In genomic region chr8:117159031-117159430, GRCm38 (mm10) we compare ENCODE assay signal across 8 mouse cellular contexts. TPM values are rescaled to one million over a fixed set of nuclear protein-coding genes. Genes with fewer than 3 reads are reported as not detected.
A peak's percentile ranks its signal among the peaks of the same experiment; 100 is the strongest.
DNase-seq lines count a peak whose midpoint lies in the region; ATAC-seq and TF ChIP-seq lines count a peak whose summit lies in the region.

No protein-coding gene starts in this region.

- peaks cover 26% of the 10 kb centered on the region; the same call in 1 of the 2 replicates for H3K79me2 ChIP-seq in liver, adult 2 months (ENCODE audit: control insufficient read depth, insufficient read depth, low read length)

- no peak for ATAC-seq in forebrain, embryonic 11.5 days (replicated peaks; ENCODE audit: low FRiP score)
- ATAC-seq in limb, embryonic 11.5 days (ENCODE audit: insufficient number of reproducible peaks, low FRiP score, low TSS enrichment, low read depth), result no peak

- no peaks in the 10 kb centered on the region for H3K9me3 ChIP-seq in forebrain, embryonic 11.5 days (ENCODE audit: control insufficient read depth, low read length)
- no peaks in the 10 kb centered on the region for H3K9me3 ChIP-seq in limb, embryonic 11.5 days (ENCODE audit: control insufficient read depth, low read length)

- TF ChIP-seq POLR2A in liver, adult 2 months (IDR thresholded peaks at IDR 0.05; ENCODE audit: extremely low read depth, insufficient read depth, low read length), result no peak
- TF ChIP-seq POLR2A in small intestine, adult 2 months (IDR thresholded peaks at IDR 0.05; ENCODE audit: low read depth, low read length), result no peak

- H3K4me1 ChIP-seq in liver, adult 2 months (ENCODE audit: control insufficient read depth, insufficient read depth, low read length), result peaks cover 11% of the 10 kb centered on the region
- H3K4me1 ChIP-seq in forebrain, embryonic 11.5 days (replicated peaks; ENCODE audit: control insufficient read depth, insufficient read depth, low read length), result peaks cover 11% of the 10 kb centered on the region
- peaks cover 2% of the 10 kb centered on the region; the same call in 1 of the 2 replicates for H3K4me1 ChIP-seq in limb, embryonic 11.5 days (ENCODE audit: control insufficient read depth, insufficient read depth, low read length)
- H3K4me1 ChIP-seq in small intestine, adult 2 months (ENCODE audit: control insufficient read depth, insufficient read depth, insufficient read length, low read length), result peaks cover 17% of the 10 kb centered on the region; the same call in 1 of the 2 replicates

- peak overlapping the region; percentile 88 for H3K4me2 ChIP-seq in forebrain, embryonic 11.5 days (ENCODE audit: low read depth, low read length, severe bottlenecking)
- peak overlapping the region; percentile 78 for H3K4me2 ChIP-seq in limb, embryonic 11.5 days (ENCODE audit: low read depth, severe bottlenecking)

- DNase-seq in liver, adult 2 months (ENCODE audit: extremely low read depth, low read depth, low spot score), result peak; percentile 80
- DNase-seq in liver, result no peak
- DNase-seq in forebrain, embryonic 11.5 days (ENCODE audit: low spot score), result no peak
- DNase-seq in limb, embryonic 11.5 days (ENCODE audit: low spot score), result no peak
- DNase-seq in spleen, adult 12 weeks (ENCODE audit: low spot score), result no peak
- no peak for DNase-seq in cerebellum, adult 11-12 months
- DNase-seq in urinary bladder, adult 2 months (ENCODE audit: low spot score), result no peak

- no peak overlapping the region for H3K9ac ChIP-seq in liver, adult 2 months (ENCODE audit: low read depth, low read length)
- no peak overlapping the region; the same call in 1 of the 2 replicates for H3K9ac ChIP-seq in forebrain, embryonic 11.5 days (ENCODE audit: low read length)
- no peak overlapping the region for H3K9ac ChIP-seq in limb, embryonic 11.5 days (ENCODE audit: low read length)

- WGBS in liver, adult 2 months, result 17% methylated on average over 5 of the region's 5 CpGs
- WGBS in forebrain, embryonic 11.5 days, result 74% methylated on average over 5 of the region's 5 CpGs
- 63% methylated on average over 5 of the region's 5 CpGs for WGBS in limb, embryonic 11.5 days
- 17% methylated on average over 5 of the region's 5 CpGs for WGBS in small intestine, adult 2 months

- H3K27me3 ChIP-seq in liver, adult 2 months (ENCODE audit: control insufficient read depth, insufficient read depth, low read length), result no peaks in the 10 kb centered on the region
- no peaks in the 10 kb centered on the region for H3K27me3 ChIP-seq in forebrain, embryonic 11.5 days (ENCODE audit: control insufficient read depth, insufficient read depth, low read length)
- H3K27me3 ChIP-seq in limb, embryonic 11.5 days (ENCODE audit: control insufficient read depth, insufficient read depth, low read length), result no peaks in the 10 kb centered on the region
- no peaks in the 10 kb centered on the region for H3K27me3 ChIP-seq in small intestine, adult 2 months (ENCODE audit: control insufficient read depth, insufficient read depth, low read length)

- no peak overlapping the region for H3K27ac ChIP-seq in liver, adult 2 months (replicated peaks; ENCODE audit: insufficient read depth, low read depth, low read length)
- H3K27ac ChIP-seq in forebrain, embryonic 11.5 days (ENCODE audit: low read depth, low read length), result no peak overlapping the region
- no peak overlapping the region for H3K27ac ChIP-seq in limb, embryonic 11.5 days (replicated peaks; ENCODE audit: low read depth, low read length)
- peak overlapping the region; percentile 91; the same call in 1 of the 2 replicates for H3K27ac ChIP-seq in small intestine, adult 2 months (ENCODE audit: insufficient read depth, low read depth, low read length)

- no peak overlapping the region for H3K4me3 ChIP-seq in liver, adult 2 months (ENCODE audit: insufficient read depth, low read depth, low read length)
- peak overlapping the region; percentile 83 for H3K4me3 ChIP-seq in forebrain, embryonic 11.5 days (ENCODE audit: low read depth, low read length)
- peak overlapping the region; percentile 77 for H3K4me3 ChIP-seq in limb, embryonic 11.5 days (ENCODE audit: low read depth, low read length)
- H3K4me3 ChIP-seq in small intestine, adult 2 months (ENCODE audit: low read depth, low read length), result no peak overlapping the region

- no peak for TF ChIP-seq CTCF in liver, adult 2 months (IDR thresholded peaks at IDR 0.05; ENCODE audit: low read depth, low read length)
- TF ChIP-seq CTCF in small intestine, adult 2 months (IDR thresholded peaks at IDR 0.05; ENCODE audit: extremely low read depth, insufficient read length, insufficient replicate concordance, low read depth, low read length), result no peak

- H3K36me3 ChIP-seq in liver, adult 2 months (ENCODE audit: control insufficient read depth, insufficient read depth, low read length), result no peaks in the 10 kb centered on the region
- H3K36me3 ChIP-seq in forebrain, embryonic 11.5 days (ENCODE audit: control insufficient read depth, insufficient read depth, low read length), result no peaks in the 10 kb centered on the region
- H3K36me3 ChIP-seq in limb, embryonic 11.5 days (ENCODE audit: control insufficient read depth, insufficient read depth, low read length), result no peaks in the 10 kb centered on the region
- H3K36me3 ChIP-seq in small intestine, adult 2 months (ENCODE audit: control insufficient read depth, insufficient read depth, low read length), result 0 out of 2 replicates have a peak, but pooled peaks cover 4% of the 10 kb centered on the region

RNA-seq across cellular contexts. Expression of gene Gan, which starts 1.1 kb away (rescaled TPM):
- total RNA-seq in liver, adult 2 months (2014; rRNA removed), result 1.2 and 1.3 TPM in 2 replicates
- 1.1 and 1.5 TPM in 2 replicates for polyA plus RNA-seq in liver, adult 2 months (2012; rRNA removed)
- polyA plus RNA-seq in forebrain, embryonic 11.5 days (2014; fragmentation: Nextera tagmentation; extraction: Ambion mirVana), result 3.1 and 3.4 TPM in 2 replicates
- 2.4 and 2.8 TPM in 2 replicates for polyA plus RNA-seq in limb, embryonic 11.5 days (2014; fragmentation: Nextera tagmentation; extraction: Ambion mirVana)
- polyA plus RNA-seq in small intestine, adult 2 months (2012; rRNA removed), result 2.4 and 4.6 TPM in 2 replicates
- polyA plus RNA-seq in urinary bladder, adult 2 months (2012; rRNA removed), result 8.2 and 9.5 TPM in 2 replicates

Comparison
In these comparisons a context has a peak if more than half of its experiments do, and no peak if none do; other contexts are left out.
1. H3K4me3 ChIP-seq: peak in forebrain, embryonic 11.5 days (single experiment) and limb, embryonic 11.5 days (single experiment); none in liver, adult 2 months (single experiment) and small intestine, adult 2 months (single experiment).